Mouse (Mus musculus): ENCODE measurements at regions not wholly inside any gene's neighbourhood (a gene's known extent, or its start where the extent isn't known, plus 50 kb on each side); places are given as distances from the start of the nearest gene placed in this dataset.

DNA sequence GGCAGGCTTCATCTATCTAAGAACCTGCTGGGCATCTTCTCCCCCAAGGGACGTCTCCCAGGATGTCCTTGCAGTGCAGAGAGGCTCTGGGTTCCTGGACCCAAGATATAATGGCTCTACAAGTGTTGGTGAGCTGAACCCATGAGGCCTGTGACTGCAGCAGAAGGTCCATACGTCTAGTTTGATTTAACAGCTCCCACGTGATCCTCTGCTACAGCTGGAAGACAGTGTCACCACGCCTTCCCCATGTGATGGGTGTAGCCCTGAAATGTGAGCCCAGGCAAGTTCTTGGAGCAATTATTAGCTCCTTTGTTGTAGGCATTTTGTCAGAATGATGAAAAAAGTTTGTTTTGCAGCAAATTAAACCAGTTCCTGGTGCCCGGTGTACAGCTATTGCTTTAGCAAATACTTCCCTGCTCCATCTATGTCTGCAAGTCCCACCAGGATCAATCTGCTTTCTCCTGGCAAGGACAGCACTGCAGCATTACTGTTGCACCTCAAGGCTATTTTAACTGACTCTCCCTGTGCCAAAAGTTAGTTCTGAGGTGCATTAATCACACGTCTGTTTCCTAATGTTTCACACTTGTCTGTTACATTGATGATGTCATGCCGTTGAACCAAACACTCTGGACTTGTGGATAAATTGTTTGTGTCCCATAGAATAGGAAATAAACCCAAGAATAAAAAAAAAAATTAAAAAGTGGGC, 164.2 kb upstream of the Cdkn2b start:
- WGBS, result 56% methylated on average over 7 of the region's 7 CpGs
- no peaks in the 10 kb centered on the region; the same call in 1 of the 2 replicates for H3K4me1 ChIP-seq (ENCODE audit: control insufficient read depth, insufficient read depth, low read length)
- no peak for DNase-seq
- TF ChIP-seq POLR2A (IDR thresholded peaks at IDR 0.05; ENCODE audit: borderline replicate concordance, extremely low read depth, low read depth, low read length) (no peak), CTCF (IDR thresholded peaks at IDR 0.05; ENCODE audit: insufficient read depth, low read length) (no peak)
- no peak overlapping the region for H3K4me3 ChIP-seq (replicated peaks; ENCODE audit: extremely low read depth, low read depth, low read length)

DNA sequence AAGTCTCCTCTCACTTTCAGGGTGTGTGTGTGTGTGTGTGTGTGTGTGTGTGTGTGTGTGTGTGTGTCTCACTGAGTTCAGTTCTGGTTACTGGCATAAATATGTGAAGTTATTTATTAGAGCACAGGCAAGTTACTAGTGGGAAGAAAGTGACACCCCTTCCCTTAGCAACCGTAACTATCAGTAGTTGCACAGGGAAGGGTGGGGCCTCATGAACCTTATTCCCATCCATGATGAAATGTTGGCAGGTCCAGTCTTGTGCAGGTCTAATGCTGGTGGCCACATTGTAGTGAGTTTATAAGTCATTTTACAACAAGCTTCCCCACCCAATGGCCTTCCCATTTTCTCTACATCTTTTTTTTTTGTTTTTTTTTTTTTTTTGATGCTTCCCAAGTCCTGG, 160.6 kb upstream of the Cdkn2b start:
- TF ChIP-seq POLR2A (IDR thresholded peaks at IDR 0.05; ENCODE audit: borderline replicate concordance, extremely low read depth, low read depth, low read length) (no peak), CTCF (IDR thresholded peaks at IDR 0.05; ENCODE audit: insufficient read depth, low read length) (no peak)
- Histone ChIP-seq H3K4me1 (ENCODE audit: control insufficient read depth, insufficient read depth, low read length) (no peaks in the 10 kb centered on the region; the same call in none of the 2 replicates), H3K4me3 (replicated peaks; ENCODE audit: extremely low read depth, low read depth, low read length) (no peak overlapping the region)
- no peak for DNase-seq
- 78% methylated on average over 1 of the region's 1 CpGs for WGBS

DNA sequence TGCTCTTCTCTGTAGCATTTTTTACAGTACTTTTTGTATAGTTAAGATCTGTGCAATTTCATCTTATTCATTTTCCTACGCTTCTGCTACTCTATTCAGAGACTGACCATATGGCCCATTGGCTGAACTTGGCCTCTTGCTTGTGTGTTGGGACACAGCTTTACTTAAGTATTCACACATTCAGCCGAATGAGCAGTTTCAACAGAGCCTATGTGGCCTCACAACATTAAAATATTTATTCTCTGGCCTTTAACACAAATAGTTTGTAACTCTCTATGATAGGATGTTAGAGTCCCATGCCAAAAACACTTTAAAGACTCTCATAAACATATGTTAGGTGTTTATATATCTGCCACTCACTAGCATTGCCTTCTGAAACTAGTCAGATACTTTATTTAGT, 159.9 kb upstream of the Cdkn2b start:
- Histone ChIP-seq H3K4me3 (replicated peaks; ENCODE audit: extremely low read depth, low read depth, low read length) (no peak overlapping the region), H3K4me1 (ENCODE audit: control insufficient read depth, insufficient read depth, low read length) (no peaks in the 10 kb centered on the region; the same call in none of the 2 replicates)
- WGBS, result 68% methylated on average over 2 of the region's 2 CpGs
- TF ChIP-seq CTCF (IDR thresholded peaks at IDR 0.05; ENCODE audit: insufficient read depth, low read length), result no peak
- no peak for DNase-seq

DNA sequence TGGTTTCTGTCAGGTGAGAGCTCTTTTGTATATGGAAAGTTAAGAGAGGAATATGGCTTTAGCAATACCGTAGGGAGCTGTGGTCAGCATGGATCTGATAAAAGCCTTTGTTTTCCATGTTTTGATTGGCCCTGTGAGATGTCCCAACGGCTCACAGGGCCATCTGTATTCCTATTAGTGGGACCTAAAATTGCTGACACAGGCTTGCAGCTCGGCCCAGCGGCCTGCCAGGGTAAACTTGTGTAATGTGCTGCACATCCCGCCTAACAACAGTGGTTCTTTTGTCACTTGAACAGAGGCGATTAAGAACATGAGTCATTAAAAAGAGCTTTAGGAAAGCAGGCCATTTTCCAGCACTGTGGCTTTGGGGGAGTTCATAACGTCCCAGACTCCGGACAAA, 159.0 kb upstream of the Cdkn2b start:
- H3K4me1 ChIP-seq (ENCODE audit: control insufficient read depth, insufficient read depth, low read length), result no peaks in the 10 kb centered on the region; the same call in none of the 2 replicates
- no peak for DNase-seq
- 52% methylated on average over 8 of the region's 8 CpGs for WGBS
- H3K4me3 ChIP-seq (replicated peaks; ENCODE audit: extremely low read depth, low read depth, low read length), result no peak overlapping the region
- TF ChIP-seq POLR2A (IDR thresholded peaks at IDR 0.05; ENCODE audit: borderline replicate concordance, extremely low read depth, low read depth, low read length) (no peak), CTCF (IDR thresholded peaks at IDR 0.05; ENCODE audit: insufficient read depth, low read length) (no peak)

DNA sequence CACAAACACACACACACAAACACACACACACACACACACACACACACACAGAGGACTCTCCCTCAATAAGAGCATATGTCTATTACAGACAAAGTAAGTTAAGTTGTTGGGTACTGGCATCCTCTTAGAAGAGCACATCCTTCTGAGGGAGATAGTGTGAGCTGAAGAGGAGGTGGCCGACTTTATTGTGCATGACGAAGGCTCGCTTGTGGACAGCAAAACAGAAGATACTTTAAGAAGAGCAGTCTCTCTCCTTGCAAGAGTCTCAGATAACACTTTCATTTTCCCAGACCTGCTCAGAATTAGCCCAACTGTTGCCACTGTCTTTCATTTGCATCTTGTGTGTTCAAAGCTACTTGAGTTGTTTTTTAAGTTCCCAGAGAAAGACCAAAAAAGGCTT, 158.6 kb upstream of the Cdkn2b start:
- DNase-seq, result no peak
- no peak overlapping the region for H3K4me3 ChIP-seq (replicated peaks; ENCODE audit: extremely low read depth, low read depth, low read length)
- no peaks in the 10 kb centered on the region; the same call in none of the 2 replicates for H3K4me1 ChIP-seq (ENCODE audit: control insufficient read depth, insufficient read depth, low read length)
- TF ChIP-seq POLR2A (IDR thresholded peaks at IDR 0.05; ENCODE audit: borderline replicate concordance, extremely low read depth, low read depth, low read length), result no peak
- TF ChIP-seq CTCF (IDR thresholded peaks at IDR 0.05; ENCODE audit: insufficient read depth, low read length), result no peak
- WGBS, result 83% methylated on average over 3 of the region's 3 CpGs

DNA sequence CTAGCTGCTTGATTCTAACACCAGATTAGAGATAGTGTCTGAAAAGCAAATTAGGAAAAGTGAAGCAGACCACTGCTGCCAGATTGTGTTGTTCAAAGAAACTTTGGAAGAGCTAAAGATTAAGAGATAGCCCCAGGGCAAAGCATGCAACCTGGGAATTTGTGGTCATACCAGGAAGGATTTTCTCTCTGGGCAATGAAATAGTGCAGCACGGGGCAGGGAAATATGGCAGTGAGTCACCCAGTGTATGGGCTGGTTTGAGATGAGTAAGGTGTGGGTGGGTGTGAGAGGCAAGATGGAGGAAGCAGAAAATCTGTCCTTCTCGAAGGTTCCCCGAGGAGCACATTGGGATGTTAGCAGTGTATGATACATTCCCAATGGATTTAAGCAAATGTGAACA, 155.9 kb upstream of the Cdkn2b start:
- no peak for DNase-seq
- Histone ChIP-seq H3K4me3 (replicated peaks; ENCODE audit: extremely low read depth, low read depth, low read length) (no peak overlapping the region), H3K4me1 (ENCODE audit: control insufficient read depth, insufficient read depth, low read length) (no peaks in the 10 kb centered on the region; the same call in none of the 2 replicates)
- no peak for TF ChIP-seq POLR2A (IDR thresholded peaks at IDR 0.05; ENCODE audit: borderline replicate concordance, extremely low read depth, low read depth, low read length)
- TF ChIP-seq CTCF (IDR thresholded peaks at IDR 0.05; ENCODE audit: insufficient read depth, low read length), result no peak
- WGBS, result 88% methylated on average over 3 of the region's 3 CpGs

DNA sequence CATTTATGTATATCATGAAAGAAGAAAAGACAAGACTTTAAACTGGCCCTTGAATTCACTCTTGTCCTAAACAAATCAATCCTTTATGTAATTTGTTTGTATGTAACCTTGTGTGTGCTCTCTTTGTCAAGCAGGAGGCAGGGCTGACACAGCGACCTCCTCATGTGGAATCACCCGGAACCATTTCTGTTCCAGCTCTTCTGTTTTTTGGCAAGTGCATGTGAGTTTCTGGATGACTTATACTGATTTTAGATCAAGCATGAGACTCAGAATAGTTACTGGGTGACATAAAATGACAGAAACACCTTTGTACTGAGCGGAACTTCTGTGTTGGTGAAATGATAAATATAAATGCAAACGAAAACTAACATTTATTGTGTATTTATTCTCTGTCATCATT, 152.3 kb upstream of the Cdkn2b start:
- H3K4me1 ChIP-seq (ENCODE audit: control insufficient read depth, insufficient read depth, low read length), result peaks cover 4% of the 10 kb centered on the region; the same call in 1 of the 2 replicates
- WGBS, result 83% methylated on average over 4 of the region's 4 CpGs
- no peak for DNase-seq
- H3K4me3 ChIP-seq (replicated peaks; ENCODE audit: extremely low read depth, low read depth, low read length), result no peak overlapping the region
- TF ChIP-seq POLR2A (IDR thresholded peaks at IDR 0.05; ENCODE audit: borderline replicate concordance, extremely low read depth, low read depth, low read length) (no peak), CTCF (IDR thresholded peaks at IDR 0.05; ENCODE audit: insufficient read depth, low read length) (no peak)

DNA sequence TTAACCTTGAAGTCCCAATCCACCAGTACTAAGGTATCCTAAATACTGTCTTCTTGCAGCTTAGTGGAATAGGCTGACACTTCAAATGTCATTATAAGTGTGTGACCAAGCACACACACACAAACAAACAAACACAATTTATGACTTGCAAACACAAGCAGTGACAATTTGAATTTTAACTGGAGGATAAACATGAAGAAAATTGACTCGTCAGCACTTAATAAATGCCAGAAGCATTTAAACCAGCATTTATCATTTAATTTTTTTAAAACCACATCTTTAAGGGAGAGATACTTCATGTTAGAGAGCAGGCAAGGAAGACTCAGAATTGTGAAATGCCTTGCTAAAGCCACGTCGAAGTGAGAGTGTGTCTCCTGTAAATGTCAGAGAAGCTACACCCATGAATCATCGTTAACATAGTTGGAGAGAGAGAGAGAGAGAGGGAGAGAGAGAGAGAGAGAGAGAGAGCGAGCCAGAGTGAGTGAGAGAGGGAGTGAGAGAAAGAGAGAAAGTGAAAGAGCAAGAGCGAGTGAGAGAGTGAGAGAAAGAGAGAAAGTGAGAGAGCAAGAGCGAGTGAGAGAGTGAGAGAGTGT, 149.4 kb upstream of the Cdkn2b start:
- TF ChIP-seq CTCF (IDR thresholded peaks at IDR 0.05; ENCODE audit: insufficient read depth, low read length) (no peak), POLR2A (IDR thresholded peaks at IDR 0.05; ENCODE audit: borderline replicate concordance, extremely low read depth, low read depth, low read length) (no peak)
- Histone ChIP-seq H3K4me1 (ENCODE audit: control insufficient read depth, insufficient read depth, low read length) (peaks cover 4% of the 10 kb centered on the region; the same call in 1 of the 2 replicates), H3K4me3 (replicated peaks; ENCODE audit: extremely low read depth, low read depth, low read length) (no peak overlapping the region)
- WGBS, result 70% methylated on average over 7 of the region's 7 CpGs
- DNase-seq, result no peak

DNA sequence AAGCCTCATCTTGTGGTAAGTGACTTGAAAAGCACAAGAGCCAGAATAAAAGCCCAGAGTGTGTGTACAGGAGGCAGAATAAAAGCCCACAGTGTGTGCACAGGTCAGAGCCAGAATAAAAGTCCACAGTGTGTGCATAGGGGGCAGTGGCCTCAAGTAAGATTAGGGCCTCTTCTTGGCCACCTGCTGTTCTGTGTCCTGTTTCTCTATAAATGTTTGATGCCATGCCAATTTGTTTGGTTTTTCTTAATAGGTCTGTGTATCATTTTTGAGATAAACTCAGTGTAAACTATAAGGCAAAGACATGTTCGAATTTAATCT, 148.5 kb upstream of the Cdkn2b start:
- no peak for DNase-seq
- 47% methylated on average over 1 of the region's 1 CpGs for WGBS
- Histone ChIP-seq H3K4me1 (ENCODE audit: control insufficient read depth, insufficient read depth, low read length) (peaks cover 4% of the 10 kb centered on the region; the same call in 1 of the 2 replicates), H3K4me3 (replicated peaks; ENCODE audit: extremely low read depth, low read depth, low read length) (no peak overlapping the region)
- TF ChIP-seq POLR2A (IDR thresholded peaks at IDR 0.05; ENCODE audit: borderline replicate concordance, extremely low read depth, low read depth, low read length), result no peak
- TF ChIP-seq CTCF (IDR thresholded peaks at IDR 0.05; ENCODE audit: insufficient read depth, low read length), result no peak
